Mouse (Mus musculus) intestine, embryonic 14.5 days (tissue): ENCODE measurements around the gene 3830406C13Rik. TPM values are rescaled to one million over a fixed set of nuclear protein-coding genes. Genes with fewer than 3 reads are reported as not detected.

Experiments used
- ATAC-seq: fragments of 200-750 bp; cut with Nextera tagmentation; replicated peaks from 2 replicates; pipeline ENCODE4 v1.8.0; 2017; ENCODE audit warnings: low read depth, moderate number of reproducible peaks, moderate TSS enrichment, moderate library complexity; ENCODE audit not compliant: low FRiP score, low TSS enrichment
- DNase-seq: peaks from one replicate; pipeline ENCODE4 v3.0.0-alpha.2; 2018; ENCODE audit warnings: low spot score
- H3K27ac ChIP-seq: fragments of 300-500 bp; sonication (generic); 2 replicates; pipeline ENCODE4 v1.5.1; 2014; ENCODE audit warnings: low read depth, mild to moderate bottlenecking, control low read depth
- H3K27me3 ChIP-seq: fragments of 300-500 bp; sonication (generic); replicated peaks from 2 replicates; pipeline ENCODE4 v1.6.1; 2014; ENCODE audit warnings: low read length, control low read depth; ENCODE audit not compliant: control insufficient read depth, insufficient read depth
- H3K36me3 ChIP-seq: fragments of 300-500 bp; sonication (generic); 2 replicates; pipeline ENCODE4 v1.6.1; 2014; ENCODE audit warnings: low read length, control low read depth; ENCODE audit not compliant: control insufficient read depth, insufficient read depth
- H3K4me1 ChIP-seq: fragments of 300-500 bp; sonication (generic); replicated peaks from 2 replicates; pipeline ENCODE4 v1.6.1; 2014; ENCODE audit warnings: low read length, control low read depth, mixed read lengths; ENCODE audit not compliant: control insufficient read depth, insufficient read depth
- H3K4me2 ChIP-seq: fragments of 300-500 bp; sonication (generic); 2 replicates; pipeline ENCODE4 v1.6.1; 2014; ENCODE audit warnings: low read length
- H3K4me3 ChIP-seq: fragments of 300-500 bp; sonication (generic); 2 replicates; pipeline ENCODE4 v1.5.1; 2014; ENCODE audit warnings: low read depth, low read length, control low read depth, mixed read lengths
- H3K9ac ChIP-seq: fragments of 300-500 bp; sonication (generic); 2 replicates; pipeline ENCODE4 v1.6.1; 2014; ENCODE audit warnings: mild to moderate bottlenecking, low read length
- H3K9me3 ChIP-seq: fragments of 300-500 bp; sonication (generic); 2 replicates; pipeline ENCODE4 v1.6.1; 2016; ENCODE audit warnings: low read length, control low read depth; ENCODE audit not compliant: control insufficient read depth
- WGBS: fragments of 180-500 bp; shearing (Covaris S2); extraction: QIAGEN DNeasy Blood & Tissue Kit; methylation state at CpG from one replicate; pipeline ENCODE4 v1.1.7; 2014; 5-methylcytosine and 5-hydroxymethylcytosine counted together
- polyA plus RNA-seq: library from polyadenylated mRNA; unstranded; fragments of >200 nt; fragmentation: Nextera tagmentation; extraction: Ambion mirVana; gene quantifications from 2 replicates; pipeline ENCODE4 v1.2.1, GENCODE M21; 2014

3830406C13Rik gene
- polyA plus RNA-seq, 1 experiment from 2014 or later: 40.7 TPM

DNA sequence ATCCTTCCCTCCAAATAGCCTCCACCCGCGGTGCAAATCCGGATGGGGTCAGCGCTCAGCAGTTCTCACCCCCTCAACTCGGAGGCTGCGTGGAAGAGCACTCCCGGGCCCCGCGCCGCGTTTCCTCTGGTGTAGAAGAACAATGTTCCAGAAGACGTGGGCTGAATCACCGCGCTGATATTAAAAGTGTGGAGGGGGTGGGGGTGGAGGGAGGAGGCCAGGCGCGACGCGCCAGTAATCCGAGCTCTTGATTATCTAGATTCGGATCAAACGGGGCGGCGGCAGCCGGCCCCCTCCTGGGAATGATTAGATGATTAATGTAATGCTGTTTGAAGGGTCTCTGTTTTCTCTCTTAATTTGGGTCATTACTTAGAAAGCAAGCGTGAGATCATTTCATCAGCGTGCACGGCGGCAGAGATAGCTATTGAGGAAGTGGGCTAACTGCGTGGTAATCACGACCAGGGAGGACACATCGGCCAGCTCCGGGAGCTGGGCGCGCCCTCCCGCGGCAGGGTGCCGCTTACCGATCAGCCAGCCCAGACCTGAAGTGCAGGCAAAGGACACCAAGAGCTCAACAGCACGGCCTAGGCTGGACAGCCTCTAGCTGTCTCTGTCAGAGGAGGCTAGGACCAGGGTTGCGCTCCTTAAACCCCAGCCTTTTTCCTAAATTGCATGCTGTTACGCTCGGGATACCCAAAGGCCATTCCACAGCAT, 57.3 kb downstream of the 3830406C13Rik start:
- H3K27me3 ChIP-seq: peaks cover 99% of the 10 kb centered on the region
- peaks cover 4% of the 10 kb centered on the region; the same call in 1 of the 2 replicates for H3K4me1 ChIP-seq
- peak overlapping the region; percentile 22; the same call in 1 of the 2 replicates for H3K4me2 ChIP-seq
- no peak overlapping the region for H3K27ac ChIP-seq
- no peaks in the 10 kb centered on the region for H3K9me3 ChIP-seq
- under 1% methylated on average over 42 of the region's 42 CpGs for WGBS
- H3K9ac ChIP-seq: no peak overlapping the region
- no peaks in the 10 kb centered on the region for H3K36me3 ChIP-seq
- H3K4me3 ChIP-seq: peak overlapping the region; percentile 13; the same call in 1 of the 2 replicates
- DNase-seq: peak; percentile 62
- ATAC-seq: 0 out of 2 replicates have a peak, but pooled peaks have one; percentile 33

DNA sequence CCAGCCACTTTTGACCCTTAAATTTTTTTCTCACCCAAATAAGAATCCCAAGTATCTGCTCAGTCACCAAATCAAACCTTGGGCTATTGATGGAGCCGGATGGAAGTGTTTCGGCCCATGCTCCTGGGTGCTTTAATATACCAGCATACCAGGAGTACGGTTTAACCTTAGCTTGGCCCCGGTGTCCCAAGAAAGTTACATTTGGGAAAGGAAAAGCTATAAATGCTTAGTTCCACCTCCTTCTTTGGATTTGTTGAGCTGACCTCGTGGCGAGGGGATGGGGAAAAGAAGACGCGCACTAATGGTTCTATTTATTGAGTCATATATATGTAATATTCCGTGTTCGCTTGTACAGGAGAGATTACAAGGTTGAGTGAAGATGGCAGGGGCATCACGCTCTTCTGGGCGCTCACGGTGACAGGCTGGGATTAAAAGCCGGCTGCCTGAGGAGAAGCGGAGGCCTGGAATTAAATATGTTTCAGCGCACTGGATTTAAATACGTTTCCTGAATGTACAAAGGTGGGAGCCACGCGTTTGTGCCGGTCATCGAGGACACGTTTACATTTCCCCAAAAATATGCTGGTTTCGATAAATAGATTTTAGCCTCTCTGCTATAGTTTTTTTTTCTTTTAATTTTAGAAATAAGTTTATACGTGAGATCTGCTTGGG, 58.0 kb downstream of the 3830406C13Rik start:
- Histone ChIP-seq H3K27ac (no peak overlapping the region), H3K27me3 (peaks cover 99% of the 10 kb centered on the region), H3K4me2 (no peak overlapping the region), H3K36me3 (no peaks in the 10 kb centered on the region), H3K4me3 (no peak overlapping the region), H3K9ac (no peak overlapping the region), H3K4me1 (peaks cover 4% of the 10 kb centered on the region; the same call in 1 of the 2 replicates), H3K9me3 (no peaks in the 10 kb centered on the region)
- peak; percentile 53 for DNase-seq
- no peak for ATAC-seq
- WGBS: 3% methylated on average over 24 of the region's 24 CpGs

DNA sequence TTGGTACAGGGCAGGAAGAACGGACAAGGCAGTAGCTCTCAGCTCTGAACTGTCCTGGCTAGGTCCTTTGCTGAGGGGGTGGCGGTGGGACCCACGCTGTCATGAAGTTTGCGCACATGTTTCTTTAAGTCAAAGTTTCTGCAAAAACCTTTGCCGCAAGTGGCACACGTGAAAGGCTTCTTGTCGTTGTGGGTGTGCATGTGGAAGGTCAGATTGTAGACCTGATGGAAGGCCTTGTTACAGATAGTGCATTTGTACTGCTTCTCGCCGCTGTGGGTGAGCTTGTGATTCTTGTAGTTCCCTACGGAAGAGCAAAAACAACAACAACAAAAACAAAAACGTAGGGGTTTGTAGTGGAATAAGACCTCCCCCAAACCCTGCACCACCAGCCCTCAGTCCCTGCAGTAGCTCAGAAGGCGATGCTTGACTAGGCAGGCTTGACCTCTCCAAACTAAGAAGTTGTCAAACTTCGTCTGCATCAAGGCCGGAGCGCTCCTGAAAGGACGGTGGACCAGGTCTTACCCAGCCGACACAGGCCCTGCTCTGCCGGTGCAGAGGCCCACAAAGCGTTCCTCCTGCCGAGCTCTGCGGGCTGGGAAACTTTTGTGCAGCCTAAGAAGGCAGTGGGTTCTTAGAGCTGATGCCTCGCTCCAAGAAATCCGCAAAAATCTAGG, 58.6 kb downstream of the 3830406C13Rik start:
- no peak overlapping the region for H3K4me2 ChIP-seq
- H3K36me3 ChIP-seq: no peaks in the 10 kb centered on the region
- H3K27ac ChIP-seq: no peak overlapping the region
- H3K27me3 ChIP-seq: peaks cover 99% of the 10 kb centered on the region
- no peaks in the 10 kb centered on the region for H3K9me3 ChIP-seq
- H3K4me3 ChIP-seq: no peak overlapping the region
- H3K9ac ChIP-seq: no peak overlapping the region
- DNase-seq (peak; percentile 60), ATAC-seq (no peak)
- 1% methylated on average over 23 of the region's 23 CpGs for WGBS
- peaks cover 4% of the 10 kb centered on the region; the same call in 1 of the 2 replicates for H3K4me1 ChIP-seq

DNA sequence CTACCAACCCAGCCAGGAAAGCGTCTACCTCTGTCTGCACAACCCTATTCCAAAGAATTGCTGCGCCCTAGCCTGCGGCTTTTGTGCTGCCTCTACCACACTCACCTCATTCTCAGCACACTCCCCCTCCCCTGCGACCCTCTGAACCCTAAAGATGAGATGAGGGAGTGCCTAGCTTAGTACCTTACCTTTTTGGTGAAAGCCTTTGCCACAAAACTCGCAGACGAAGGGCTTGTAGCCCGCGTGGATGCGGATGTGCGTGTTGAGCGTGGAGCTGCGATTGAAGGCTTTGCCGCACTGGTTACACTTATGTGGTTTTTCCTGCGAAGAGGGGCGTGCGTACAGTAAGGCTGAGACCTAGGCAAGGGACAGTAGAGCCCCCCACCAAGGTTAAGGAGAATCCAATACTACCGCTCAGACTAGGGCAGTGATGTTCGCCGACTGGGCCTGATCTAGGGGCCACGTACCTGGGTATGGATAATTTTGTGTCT, 59.5 kb downstream of the 3830406C13Rik start:
- H3K27ac ChIP-seq: no peak overlapping the region
- no peak for ATAC-seq
- WGBS: under 1% methylated on average over 20 of the region's 20 CpGs
- H3K4me2 ChIP-seq: no peak overlapping the region
- no peaks in the 10 kb centered on the region for H3K36me3 ChIP-seq
- peaks cover 4% of the 10 kb centered on the region; the same call in 1 of the 2 replicates for H3K4me1 ChIP-seq
- H3K9ac ChIP-seq: no peak overlapping the region
- no peak overlapping the region for H3K4me3 ChIP-seq
- peaks cover 99% of the 10 kb centered on the region for H3K27me3 ChIP-seq
- no peaks in the 10 kb centered on the region for H3K9me3 ChIP-seq
- DNase-seq: peak; percentile 63

DNA sequence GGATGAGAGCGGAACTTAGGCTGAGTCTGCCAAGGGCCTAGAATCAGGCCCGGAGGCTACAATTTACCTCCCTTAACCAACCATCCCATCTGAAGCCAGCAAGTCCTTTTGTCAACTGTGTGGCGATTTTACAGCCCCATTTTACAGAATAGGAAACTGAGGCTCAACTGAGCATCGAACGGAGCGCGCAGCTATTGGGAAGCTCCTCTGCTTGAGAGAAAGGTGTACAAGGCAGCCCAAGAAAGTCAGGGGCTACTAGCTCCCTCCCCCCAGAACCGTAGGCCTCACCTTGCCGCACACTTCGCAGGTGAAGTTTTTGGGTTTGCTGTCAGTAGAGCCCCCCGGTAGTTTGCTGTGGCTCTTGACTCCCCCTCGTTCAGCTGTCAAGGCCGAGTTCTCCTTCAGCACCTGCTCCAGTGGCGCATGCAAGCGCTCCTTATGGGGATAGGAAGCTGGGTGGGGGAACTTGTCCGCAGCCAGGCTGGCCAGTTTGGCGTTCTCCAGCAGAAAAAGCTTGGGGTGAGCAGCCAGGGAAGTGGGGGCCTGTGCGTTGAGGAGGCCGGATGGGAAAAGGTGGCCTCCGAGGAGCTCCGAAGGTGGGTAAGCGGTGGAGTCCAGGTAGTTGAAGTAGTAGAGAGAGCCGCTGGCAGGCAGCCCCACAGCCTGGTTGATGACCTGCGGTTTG, 60.2 kb downstream of the 3830406C13Rik start:
- Histone ChIP-seq H3K27ac (no peak overlapping the region), H3K9ac (no peak overlapping the region), H3K27me3 (peaks cover 99% of the 10 kb centered on the region), H3K9me3 (no peaks in the 10 kb centered on the region), H3K4me3 (0 out of 2 replicates have a peak overlapping the region, but pooled peaks have one; percentile 10), H3K4me1 (peaks cover 4% of the 10 kb centered on the region; the same call in 1 of the 2 replicates), H3K36me3 (no peaks in the 10 kb centered on the region), H3K4me2 (peak overlapping the region; percentile 22; the same call in 1 of the 2 replicates)
- ATAC-seq (no peak), DNase-seq (peak; percentile 62)
- 2% methylated on average over 24 of the region's 24 CpGs for WGBS

DNA sequence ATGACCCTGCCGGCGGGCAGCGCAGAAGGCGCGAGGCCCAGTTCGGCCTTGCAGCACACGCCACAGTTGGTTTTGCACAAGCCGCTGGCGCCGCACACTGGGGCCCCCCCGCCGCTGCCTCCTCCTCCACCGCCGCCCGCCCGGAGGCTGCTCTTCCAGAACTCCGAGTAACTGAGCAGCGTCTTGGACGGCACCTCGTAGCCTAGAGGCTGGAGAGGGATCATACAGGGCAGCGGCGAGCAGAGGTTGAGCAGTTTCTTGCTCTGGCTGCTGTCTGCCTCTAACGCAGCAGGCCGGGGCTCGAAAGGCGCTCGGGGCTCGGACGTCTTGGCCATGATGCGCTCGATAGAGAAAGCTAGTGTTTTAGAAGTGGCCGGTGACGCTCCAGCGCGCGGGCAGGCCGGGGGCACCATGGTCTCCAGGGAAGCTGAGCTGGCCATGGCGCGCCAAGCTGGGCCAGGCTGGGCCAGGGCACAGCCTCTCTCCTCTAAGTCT, 60.8 kb downstream of the 3830406C13Rik start:
- no peaks in the 10 kb centered on the region for H3K9me3 ChIP-seq
- under 1% methylated on average over 39 of the region's 39 CpGs for WGBS
- H3K4me3 ChIP-seq: peak overlapping the region; percentile 10; the same call in 1 of the 2 replicates
- no peaks in the 10 kb centered on the region for H3K36me3 ChIP-seq
- H3K4me1 ChIP-seq: peaks cover 4% of the 10 kb centered on the region; the same call in 1 of the 2 replicates
- H3K4me2 ChIP-seq: peak overlapping the region; percentile 22; the same call in 1 of the 2 replicates
- no peak overlapping the region for H3K27ac ChIP-seq
- H3K9ac ChIP-seq: no peak overlapping the region
- DNase-seq (peak; percentile 62), ATAC-seq (no peak)
- H3K27me3 ChIP-seq: peaks cover 99% of the 10 kb centered on the region

DNA sequence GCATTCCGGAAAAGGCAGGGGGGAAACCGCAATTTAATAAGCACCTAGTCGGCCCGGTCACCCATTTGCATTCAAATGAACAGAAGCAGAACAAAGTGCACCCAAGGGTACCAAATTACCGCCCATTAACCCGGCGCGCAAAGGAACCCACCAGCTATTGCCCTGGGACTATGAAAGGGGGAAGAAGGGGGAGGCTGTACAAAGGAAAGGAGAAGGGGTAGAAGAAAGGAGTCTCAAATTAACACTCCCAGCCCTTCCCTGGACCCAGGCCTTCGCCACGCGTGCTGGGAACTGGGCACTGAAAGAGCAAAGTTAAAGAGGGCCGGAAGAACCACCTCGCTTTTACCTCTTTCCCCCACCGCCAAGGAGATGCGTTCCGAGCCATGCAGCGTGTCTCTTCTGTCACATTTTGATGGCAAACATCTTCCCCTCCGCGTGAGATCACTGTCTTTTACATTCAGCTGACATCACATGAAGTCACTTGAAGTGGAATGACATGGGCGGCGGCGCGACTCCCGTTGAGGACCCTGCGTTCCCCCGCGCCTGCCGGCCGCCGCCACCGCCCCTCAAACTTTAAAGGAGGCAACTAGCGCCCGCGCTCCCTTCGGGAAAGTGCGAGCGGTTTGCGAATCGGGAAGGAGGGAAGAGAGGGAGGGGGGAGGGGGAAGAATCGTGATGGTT, 61.4 kb downstream of the 3830406C13Rik start:
- ATAC-seq: no peak
- H3K9me3 ChIP-seq: no peaks in the 10 kb centered on the region
- H3K4me3 ChIP-seq: no peak overlapping the region
- no peak overlapping the region for H3K9ac ChIP-seq
- 1% methylated on average over 40 of the region's 40 CpGs for WGBS
- peak; percentile 63 for DNase-seq
- H3K27ac ChIP-seq: no peak overlapping the region
- no peak overlapping the region for H3K4me2 ChIP-seq
- no peaks in the 10 kb centered on the region for H3K36me3 ChIP-seq
- H3K4me1 ChIP-seq: peaks cover 4% of the 10 kb centered on the region; the same call in 1 of the 2 replicates
- H3K27me3 ChIP-seq: peaks cover 99% of the 10 kb centered on the region
